Mouse (Mus musculus) embryonic facial prominence, embryonic 15.5 days (tissue): ENCODE results near the gene Usp35. TPM values are rescaled to one million over a fixed set of nuclear protein-coding genes. Genes with fewer than 3 reads are reported as not detected.

Source experiments
- ATAC-seq: fragments of 200-750 bp; cut with Nextera tagmentation; 2 replicates; pipeline ENCODE4 v1.8.0; 2017; ENCODE audit warnings: low read depth, moderate TSS enrichment; ENCODE audit not compliant: insufficient number of reproducible peaks, low FRiP score, low TSS enrichment
- H3K27ac ChIP-seq: fragments of 300-500 bp; sonication (generic); replicated peaks from 2 replicates; pipeline ENCODE4 v1.5.1; 2015; ENCODE audit warnings: mild to moderate bottlenecking, inconsistent platforms
- H3K27me3 ChIP-seq: fragments of 300-500 bp; sonication (generic); 2 replicates; pipeline ENCODE4 v1.6.1; 2015; ENCODE audit warnings: inconsistent platforms
- H3K36me3 ChIP-seq: fragments of 300-500 bp; sonication (generic); 2 replicates; pipeline ENCODE4 v1.6.1; 2015; ENCODE audit warnings: mild to moderate bottlenecking, inconsistent platforms
- H3K4me1 ChIP-seq: fragments of 300-500 bp; sonication (generic); 2 replicates; pipeline ENCODE4 v1.6.1; 2015; ENCODE audit warnings: inconsistent platforms
- H3K4me2 ChIP-seq: fragments of 300-500 bp; sonication (generic); replicated peaks from 2 replicates; pipeline ENCODE4 v1.6.1; 2015; ENCODE audit warnings: mild to moderate bottlenecking, inconsistent platforms
- H3K4me3 ChIP-seq: fragments of 300-500 bp; sonication (generic); replicated peaks from 2 replicates; pipeline ENCODE4 v1.5.1; 2015; ENCODE audit warnings: mild to moderate bottlenecking, inconsistent platforms
- H3K9ac ChIP-seq: fragments of 300-500 bp; sonication (generic); 2 replicates; pipeline ENCODE4 v1.6.1; 2015; ENCODE audit warnings: inconsistent platforms
- H3K9me3 ChIP-seq: fragments of 300-500 bp; sonication (generic); replicated peaks from 2 replicates; pipeline ENCODE4 v1.6.1; 2016; ENCODE audit warnings: inconsistent platforms
- WGBS: fragments of 180-500 bp; shearing (Covaris S2); methylation state at CpG from one replicate; pipeline ENCODE4 v1.1.7; 2015; 5-methylcytosine and 5-hydroxymethylcytosine counted together
- polyA plus RNA-seq: library from polyadenylated mRNA; unstranded; fragments of >200 nt; fragmentation: Nextera tagmentation; extraction: Ambion mirVana; gene quantifications from 2 replicates; pipeline ENCODE4 v1.2.1, GENCODE M21; 2015

Usp35 gene
- polyA plus RNA-seq, 1 experiment from 2014 or later, result 2.5 TPM

- WGBS, result 85% methylated on average over 8 of the region's 8 CpGs
- Histone ChIP-seq H3K27ac (no peak overlapping the region), H3K27me3 (no peaks in the 10 kb centered on the region), H3K4me1 (no peaks in the 10 kb centered on the region), H3K9ac (no peak overlapping the region), H3K4me3 (no peak overlapping the region), H3K9me3 (no peaks in the 10 kb centered on the region), H3K36me3 (peaks cover 12% of the 10 kb centered on the region), H3K4me2 (no peak overlapping the region)
- ATAC-seq, result no peak
Observed at GRCm38 (mm10) chr7:97301321-97301720, 30.5 kb downstream of the Usp35 start.

DNA sequence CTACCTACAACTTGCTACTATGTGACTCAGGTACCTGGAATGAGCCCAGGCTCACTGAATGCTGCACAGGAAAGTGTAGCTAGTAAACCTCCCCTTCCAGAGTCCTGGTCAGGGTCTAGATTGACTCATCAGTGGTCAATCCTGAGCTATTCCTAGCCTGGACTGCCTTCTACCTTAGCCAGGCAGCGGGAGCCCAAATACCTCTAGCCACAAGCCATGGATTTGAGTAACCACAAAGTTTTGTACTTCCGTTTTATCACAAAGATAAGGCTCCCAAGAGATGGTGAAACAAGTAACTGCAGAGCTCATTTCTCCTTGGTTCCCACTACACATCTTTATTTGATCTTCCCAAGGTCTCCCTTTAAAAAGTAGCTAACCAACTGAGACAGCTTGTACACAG is 30.9 kb downstream of the Usp35 start:
- H3K9ac ChIP-seq, result no peak overlapping the region
- no peak overlapping the region for H3K4me3 ChIP-seq
- 90% methylated on average over 2 of the region's 2 CpGs for WGBS
- H3K27ac ChIP-seq, result no peak overlapping the region
- H3K9me3 ChIP-seq, result no peaks in the 10 kb centered on the region
- ATAC-seq, result no peak
- no peak overlapping the region for H3K4me2 ChIP-seq
- H3K27me3 ChIP-seq, result no peaks in the 10 kb centered on the region
- no peaks in the 10 kb centered on the region for H3K4me1 ChIP-seq
- peaks cover 12% of the 10 kb centered on the region for H3K36me3 ChIP-seq

- Histone ChIP-seq H3K9ac (no peak overlapping the region), H3K4me3 (no peak overlapping the region), H3K27me3 (no peaks in the 10 kb centered on the region), H3K4me1 (no peaks in the 10 kb centered on the region), H3K9me3 (no peaks in the 10 kb centered on the region), H3K4me2 (no peak overlapping the region), H3K36me3 (peaks cover 7% of the 10 kb centered on the region; the same call in 1 of the 2 replicates), H3K27ac (no peak overlapping the region)
- no peak for ATAC-seq
- 84% methylated on average over 6 of the region's 6 CpGs for WGBS
Observed at GRCm38 (mm10) chr7:97298943-97299342, 32.9 kb downstream of the Usp35 start.

DNA sequence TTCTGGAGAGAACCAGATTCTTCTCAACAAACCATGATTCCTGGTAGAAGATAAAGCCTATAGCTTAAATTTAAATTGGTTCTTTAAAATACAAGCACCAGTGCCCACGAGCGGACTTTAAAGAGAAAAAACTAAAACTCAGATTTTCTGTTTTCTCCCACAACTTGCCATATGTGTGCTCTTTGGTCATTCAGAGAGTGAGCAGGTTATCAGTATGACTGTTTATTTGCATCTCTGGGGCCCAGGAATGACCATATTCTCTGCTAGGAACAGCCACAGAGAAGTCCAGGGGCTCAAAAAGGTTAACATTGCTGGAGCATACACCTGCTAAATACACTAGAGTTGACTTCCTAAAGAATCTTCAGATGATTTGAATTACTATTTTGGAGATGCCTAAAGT is 33.5 kb downstream of the Usp35 start:
- ATAC-seq, result no peak
- Histone ChIP-seq H3K9me3 (no peaks in the 10 kb centered on the region), H3K4me2 (no peak overlapping the region), H3K36me3 (peaks cover 3% of the 10 kb centered on the region; the same call in 1 of the 2 replicates), H3K9ac (no peak overlapping the region), H3K4me1 (no peaks in the 10 kb centered on the region), H3K27ac (no peak overlapping the region), H3K4me3 (no peak overlapping the region), H3K27me3 (no peaks in the 10 kb centered on the region)
- 88% methylated on average over 2 of the region's 2 CpGs for WGBS

- Histone ChIP-seq H3K4me1 (no peaks in the 10 kb centered on the region), H3K9ac (no peak overlapping the region), H3K9me3 (no peaks in the 10 kb centered on the region), H3K27me3 (no peaks in the 10 kb centered on the region), H3K27ac (no peak overlapping the region), H3K4me2 (no peak overlapping the region), H3K4me3 (no peak overlapping the region), H3K36me3 (peaks cover 3% of the 10 kb centered on the region; the same call in 1 of the 2 replicates)
- ATAC-seq, result no peak
- WGBS, result 0% methylated on average over 2 of the region's 2 CpGs
Observed at GRCm38 (mm10) chr7:97297466-97297865, 34.4 kb downstream of the Usp35 start.

- no peak overlapping the region for H3K9ac ChIP-seq
- H3K27me3 ChIP-seq, result no peaks in the 10 kb centered on the region
- H3K4me3 ChIP-seq, result no peak overlapping the region
- H3K4me1 ChIP-seq, result no peaks in the 10 kb centered on the region
- no peak for ATAC-seq
- H3K4me2 ChIP-seq, result no peak overlapping the region
- 47% methylated on average over 2 of the region's 2 CpGs for WGBS
- no peak overlapping the region for H3K27ac ChIP-seq
- H3K9me3 ChIP-seq, result no peaks in the 10 kb centered on the region
- peaks cover 3% of the 10 kb centered on the region; the same call in 1 of the 2 replicates for H3K36me3 ChIP-seq
Observed at GRCm38 (mm10) chr7:97296986-97297385, 34.8 kb downstream of the Usp35 start.

DNA sequence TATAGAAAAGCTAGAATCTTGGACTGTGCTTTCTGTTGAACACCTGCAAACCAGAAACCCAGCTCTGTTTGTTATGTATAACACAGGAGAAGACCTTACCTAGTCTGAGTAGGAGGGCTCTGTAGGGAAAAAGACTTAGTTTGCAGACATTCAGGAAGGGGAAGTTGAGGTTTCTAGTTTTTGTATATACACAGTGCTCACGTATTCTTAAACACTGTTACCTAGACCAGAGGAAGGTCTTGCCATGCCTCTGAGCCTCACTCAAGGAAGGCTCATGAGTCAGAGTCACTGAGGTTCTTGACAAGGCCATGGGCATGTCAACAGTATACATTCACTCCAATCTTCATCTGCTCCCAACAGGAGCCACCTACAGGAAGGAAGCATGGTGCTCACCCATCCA is 60.8 kb downstream of the Usp35 start:
- H3K27ac ChIP-seq, result no peak overlapping the region
- ATAC-seq, result no peak
- H3K4me3 ChIP-seq, result no peak overlapping the region
- H3K9ac ChIP-seq, result no peak overlapping the region
- no peak overlapping the region for H3K4me2 ChIP-seq
- no peaks in the 10 kb centered on the region for H3K4me1 ChIP-seq
- no peaks in the 10 kb centered on the region for H3K27me3 ChIP-seq
- 86% methylated on average over 1 of the region's 1 CpGs for WGBS
- H3K36me3 ChIP-seq, result no peaks in the 10 kb centered on the region
- H3K9me3 ChIP-seq, result no peaks in the 10 kb centered on the region

DNA sequence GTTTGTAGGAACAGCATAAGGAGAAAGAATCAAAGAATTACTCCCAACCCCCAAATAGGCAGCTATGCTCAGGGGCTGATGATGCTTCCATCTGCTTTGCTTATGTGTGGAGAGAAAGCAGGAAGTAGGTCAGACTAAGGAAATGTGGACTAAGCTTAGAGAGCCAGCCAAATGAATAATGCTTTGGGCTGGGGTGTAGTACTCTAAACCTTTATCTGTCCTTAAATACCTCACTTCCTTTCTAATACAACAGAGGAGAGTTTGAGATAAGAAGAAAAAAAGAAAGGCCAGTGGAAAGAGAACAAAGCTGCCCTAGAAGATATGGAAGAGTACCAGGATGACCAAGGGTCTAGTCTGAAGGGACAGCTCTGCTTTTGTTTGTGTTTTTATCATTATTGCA is 61.5 kb downstream of the Usp35 start:
- Histone ChIP-seq H3K9me3 (no peaks in the 10 kb centered on the region), H3K9ac (no peak overlapping the region), H3K27me3 (no peaks in the 10 kb centered on the region), H3K4me3 (no peak overlapping the region), H3K4me1 (no peaks in the 10 kb centered on the region), H3K36me3 (no peaks in the 10 kb centered on the region), H3K4me2 (no peak overlapping the region), H3K27ac (no peak overlapping the region)
- ATAC-seq, result no peak

- H3K36me3 ChIP-seq, result no peaks in the 10 kb centered on the region
- H3K27ac ChIP-seq, result no peak overlapping the region
- WGBS, result 61% methylated on average over 1 of the region's 1 CpGs
- H3K27me3 ChIP-seq, result no peaks in the 10 kb centered on the region
- no peaks in the 10 kb centered on the region for H3K9me3 ChIP-seq
- ATAC-seq, result no peak; the same call in 1 of the 2 replicates
- no peak overlapping the region for H3K4me2 ChIP-seq
- no peak overlapping the region for H3K4me3 ChIP-seq
- H3K4me1 ChIP-seq, result peaks cover 4% of the 10 kb centered on the region; the same call in 1 of the 2 replicates
- no peak overlapping the region for H3K9ac ChIP-seq
Observed at GRCm38 (mm10) chr7:97262541-97262940, 69.3 kb downstream of the Usp35 start.

Other genes starting within 250 kb of the Usp35 start
- 4.8 and 5.4 TPM in 2 replicates for gene Kctd21, start 307 bp upstream of the Usp35 start, polyA plus RNA-seq
- 35.0 and 35.3 TPM in 2 replicates for gene Alg8, start 39.6 kb upstream of the Usp35 start, polyA plus RNA-seq
- 336 and 344 TPM in 2 replicates for gene Ndufc2, start 68.0 kb upstream of the Usp35 start, polyA plus RNA-seq
- gene Thrsp, start 85.7 kb upstream of the Usp35 start, polyA plus RNA-seq, result 0.42 and 0.84 TPM in 2 replicates
- 3.5 and 5.1 TPM in 2 replicates for gene Kctd14, start 119.3 kb upstream of the Usp35 start, polyA plus RNA-seq
- gene Ints4, start 148.9 kb upstream of the Usp35 start, polyA plus RNA-seq, result 43.7 and 45.5 TPM in 2 replicates
- 73.9 and 80.9 TPM in 2 replicates for gene Aamdc, start 247.5 kb upstream of the Usp35 start, polyA plus RNA-seq
- gene Rsf1, start 247.9 kb upstream of the Usp35 start, polyA plus RNA-seq, result 20.7 and 21.9 TPM in 2 replicates